Mouse (Mus musculus) erythroblast, adult 5-6 weeks (primary cell): ENCODE data around the gene Herc4. TPM values are rescaled to one million over a fixed set of nuclear protein-coding genes. Genes with fewer than 3 reads are reported as not detected.

Experiments used
- ATAC-seq: replicated peaks from 2 replicates; pipeline ENCODE4 v1.8.0; 2016; ENCODE audit warnings: moderate number of reproducible peaks, mild to moderate bottlenecking, moderate TSS enrichment, inconsistent platforms; ENCODE audit not compliant: poor library complexity, low FRiP score, severe bottlenecking
- total RNA-seq, 2 experiments: library from RNA; stranded (forward) in 1 of 2; stranded (reverse) in 1 of 2; fragments of 150-400 nt in 1 of 2; fragments of 200-764, 138-1000 nt in 1 of 2; gene quantifications; 2 replicates each; pipeline versions ENCODE4 v1.2.3 to v1.2.4; 2015 to 2017; ENCODE audit warnings: low replicate concordance in 2 of 2

The Herc4 gene
- total RNA-seq, 2 experiments from 2014 or later = 84.1 to 116 TPM

GRCm38 (mm10) chr10:63245846-63246245 is 2.2 kb downstream of the Herc4 start:
- ATAC-seq = no peak

- no peak for ATAC-seq
These were observed 3.8 kb downstream of the Herc4 start for GRCm38 (mm10) chr10:63247457-63247856.

GRCm38 (mm10) chr10:63248421-63248820 is 4.8 kb downstream of the Herc4 start:
- ATAC-seq = no peak

- ATAC-seq = no peak
These were observed 15.1 kb downstream of the Herc4 start for GRCm38 (mm10) chr10:63258696-63259095.

GRCm38 (mm10) chr10:63259340-63259739 is 15.7 kb downstream of the Herc4 start:
- ATAC-seq = no peak

- ATAC-seq = no peak
These were observed 24.3 kb downstream of the Herc4 start for GRCm38 (mm10) chr10:63267941-63268340.

GRCm38 (mm10) chr10:63272401-63272800 is 28.8 kb downstream of the Herc4 start:
- peak; percentile 72 for ATAC-seq

- peak; percentile 84 for ATAC-seq
These were observed 29.3 kb downstream of the Herc4 start for GRCm38 (mm10) chr10:63272868-63273267.

- ATAC-seq = peak; percentile 83
These were observed 33.4 kb downstream of the Herc4 start for GRCm38 (mm10) chr10:63277010-63277409.

- no peak for ATAC-seq
These were observed 36.2 kb downstream of the Herc4 start for GRCm38 (mm10) chr10:63279851-63280250.

GRCm38 (mm10) chr10:63282417-63282816 is 38.8 kb downstream of the Herc4 start:
- peak; percentile 33; the same call in 1 of the 2 replicates for ATAC-seq

- ATAC-seq = no peak
These were observed 39.2 kb downstream of the Herc4 start for GRCm38 (mm10) chr10:63282846-63283245.

- ATAC-seq = no peak
These were observed 58.7 kb downstream of the Herc4 start for GRCm38 (mm10) chr10:63302356-63302755.

- peak; percentile 91 for ATAC-seq
These were observed 65.2 kb downstream of the Herc4 start for GRCm38 (mm10) chr10:63308582-63309366.

- ATAC-seq = no peak
These were observed 70.1 kb downstream of the Herc4 start for GRCm38 (mm10) chr10:63313726-63314125.

GRCm38 (mm10) chr10:63327091-63327490 is 83.5 kb downstream of the Herc4 start:
- ATAC-seq = no peak

- ATAC-seq = no peak
These were observed 93.3 kb downstream of the Herc4 start for GRCm38 (mm10) chr10:63336901-63337300.

GRCm38 (mm10) chr10:63337326-63337725 is 93.7 kb downstream of the Herc4 start:
- no peak for ATAC-seq

- ATAC-seq = peak; percentile 35; the same call in 1 of the 2 replicates
These were observed 94.6 kb downstream of the Herc4 start for GRCm38 (mm10) chr10:63337951-63338836.

GRCm38 (mm10) chr10:63338914-63339643 is 95.5 kb downstream of the Herc4 start:
- ATAC-seq = peak; percentile 84
